Mouse (Mus musculus) testis, adult 2 months (tissue): ENCODE results near the gene Pdzrn3.

Source experiments
- CTCF ChIP-seq: fragments of 200-500 bp; IDR thresholded peaks from 2 replicates; pipeline ENCODE4 v1.5.1; 2012; ENCODE audit warnings: low read depth, mild to moderate bottlenecking, inconsistent platforms, low read length, moderate library complexity; ENCODE audit not compliant: control insufficient read depth, insufficient read depth, insufficient replicate concordance
- POLR2A ChIP-seq: fragments of 200-500 bp; IDR thresholded peaks from 2 replicates; pipeline ENCODE4 v1.6.1; 2012; ENCODE audit warnings: low read depth, mild to moderate bottlenecking, inconsistent platforms, low read length, moderate library complexity; ENCODE audit not compliant: control insufficient read depth

GRCm38 (mm10) chr6:101296997-101297396, 80.7 kb downstream of the Pdzrn3 start:
- no peak for TF ChIP-seq CTCF
- no peak for TF ChIP-seq POLR2A
